ENCODE assay signal across 9 mouse cellular contexts in genomic region chr17:83645226-83645808, GRCm38 (mm10). TPM values are rescaled to one million over a fixed set of nuclear protein-coding genes. Genes with fewer than 3 reads are reported as not detected.
A peak's percentile ranks its signal among the peaks of the same experiment; 100 is the strongest.
DNase-seq lines count a peak whose midpoint lies in the region; ATAC-seq and TF ChIP-seq lines count a peak whose summit lies in the region.
"Had no signal": no experiment of that assay in that cellular context is flagged by ENCODE, and none has a peak within 500 bp of the region (broad histone marks: within the 10 kb centered on the region; RNA-seq: fewer than 3 reads in every experiment).

No protein-coding gene starts in this region.

- H3K4me3 ChIP-seq in midbrain, postnatal 0 days (ENCODE audit: low read depth, low read length) = no peak overlapping the region
- no peak overlapping the region for H3K4me3 ChIP-seq in midbrain, embryonic 11.5 days (ENCODE audit: low read depth, low read length)
- H3K4me3 ChIP-seq in liver, embryonic 14.5 days (ENCODE audit: insufficient read depth in 1 of 2, low read depth in 2 of 2, low read length in 2 of 2) = no peak overlapping the region; a peak in 1 of 4 replicates
- no peak overlapping the region for H3K4me3 ChIP-seq in spleen, adult 2 months (ENCODE audit: extremely low read depth, insufficient read depth, insufficient read length)
- H3K4me3 ChIP-seq: neural tube, embryonic 13.5 days had no signal

- peak; percentile 28 for TF ChIP-seq CTCF in midbrain, postnatal 0 days (IDR thresholded peaks at IDR 0.05)
- TF ChIP-seq CTCF in liver, embryonic 14.5 days (IDR thresholded peaks at IDR 0.05; ENCODE audit: low read depth) = peak; percentile 89
- TF ChIP-seq CTCF in spleen, adult 2 months (IDR thresholded peaks at IDR 0.05; ENCODE audit: extremely low read depth, insufficient read depth, insufficient read length, insufficient replicate concordance) = peak; percentile 52; the same call in 1 of the 2 replicates

- no peaks in the 10 kb centered on the region for H3K27me3 ChIP-seq in midbrain, postnatal 0 days (ENCODE audit: insufficient read depth, low read length)
- no peaks in the 10 kb centered on the region for H3K27me3 ChIP-seq in midbrain, embryonic 11.5 days (ENCODE audit: control insufficient read depth, insufficient read depth, low read length)
- H3K27me3 ChIP-seq in liver, embryonic 14.5 days (ENCODE audit: control insufficient read depth, insufficient read depth, low read length) = no peaks in the 10 kb centered on the region
- no peaks in the 10 kb centered on the region for H3K27me3 ChIP-seq in spleen, adult 2 months (ENCODE audit: control insufficient read depth, insufficient read depth, low read length)
- H3K27me3 ChIP-seq: neural tube, embryonic 13.5 days had no signal

- no peaks in the 10 kb centered on the region for H3K36me3 ChIP-seq in midbrain, postnatal 0 days (ENCODE audit: insufficient read depth, low read length)
- no peaks in the 10 kb centered on the region for H3K36me3 ChIP-seq in midbrain, embryonic 11.5 days (ENCODE audit: control insufficient read depth, insufficient read depth, low read length)
- H3K36me3 ChIP-seq in liver, embryonic 14.5 days (replicated peaks; ENCODE audit: control insufficient read depth, insufficient read depth, low read depth) = no peaks in the 10 kb centered on the region
- H3K36me3 ChIP-seq in spleen, adult 2 months (ENCODE audit: control insufficient read depth, insufficient read depth, low read length) = no peaks in the 10 kb centered on the region
- H3K36me3 ChIP-seq: neural tube, embryonic 13.5 days had no signal

- no peak overlapping the region for H3K4me2 ChIP-seq in midbrain, postnatal 0 days (ENCODE audit: low read depth, low read length, poor library complexity, severe bottlenecking)
- no peak overlapping the region for H3K4me2 ChIP-seq in midbrain, embryonic 11.5 days
- peak overlapping the region; percentile 51 for H3K4me2 ChIP-seq in liver, embryonic 14.5 days (ENCODE audit: low read depth)
- H3K4me2 ChIP-seq: neural tube, embryonic 13.5 days had no signal

- no peak overlapping the region for H3K27ac ChIP-seq in midbrain, postnatal 0 days (ENCODE audit: low read depth, low read length)
- H3K27ac ChIP-seq in midbrain, embryonic 11.5 days (ENCODE audit: low read depth, low read length) = no peak overlapping the region
- no peak overlapping the region; the same call in 1 of the 2 replicates for H3K27ac ChIP-seq in liver, embryonic 14.5 days
- peak overlapping the region; percentile 32; the same call in 1 of the 2 replicates for H3K27ac ChIP-seq in spleen, adult 2 months (ENCODE audit: insufficient read depth, low read length)
- H3K27ac ChIP-seq: neural tube, embryonic 13.5 days had no signal

- intact Hi-C loops in heart, postnatal 10 days (cut with DNase I) = no loop called here

- H3K9me3 ChIP-seq in midbrain, postnatal 0 days (ENCODE audit: low read length) = no peaks in the 10 kb centered on the region
- H3K9me3 ChIP-seq in midbrain, embryonic 11.5 days (ENCODE audit: control insufficient read depth, low read length) = no peaks in the 10 kb centered on the region
- no peaks in the 10 kb centered on the region for H3K9me3 ChIP-seq in liver, embryonic 14.5 days (ENCODE audit: control insufficient read depth, low read length)
- H3K9me3 ChIP-seq: neural tube, embryonic 13.5 days had no signal

- no peaks in the 10 kb centered on the region for H3K4me1 ChIP-seq in midbrain, postnatal 0 days (ENCODE audit: insufficient read depth, low read length)
- no peaks in the 10 kb centered on the region for H3K4me1 ChIP-seq in midbrain, embryonic 11.5 days (ENCODE audit: control insufficient read depth, insufficient read depth, low read length)
- H3K4me1 ChIP-seq in liver, embryonic 14.5 days (replicated peaks; ENCODE audit: control insufficient read depth in 2 of 2, insufficient read depth in 2 of 2, low read length in 1 of 2) = peaks cover 22 to 32% of the 10 kb centered on the region in 2 experiments
- peaks cover 7% of the 10 kb centered on the region; the same call in 1 of the 2 replicates for H3K4me1 ChIP-seq in spleen, adult 2 months (ENCODE audit: control insufficient read depth, insufficient read depth, insufficient read length)
- H3K4me1 ChIP-seq: neural tube, embryonic 13.5 days had no signal

- 64% methylated on average over 8 of the region's 9 CpGs for WGBS in midbrain, postnatal 0 days
- 63% methylated on average over 8 of the region's 9 CpGs for WGBS in midbrain, embryonic 11.5 days
- 18% methylated on average over 9 of the region's 9 CpGs for WGBS in liver, embryonic 14.5 days (ENCODE audit: insufficient replicate concordance)
- WGBS in spleen, adult 2 months = 29% methylated on average over 9 of the region's 9 CpGs

- TF ChIP-seq EP300 in liver, embryonic 14.5 days (IDR thresholded peaks at IDR 0.05; ENCODE audit: low read depth) = no peak

- DNase-seq in midbrain, postnatal 0 days (ENCODE audit: low spot score) = no peak
- DNase-seq in midbrain, embryonic 11.5 days (ENCODE audit: low spot score, missing footprints) = no peak
- DNase-seq in adrenal gland, postnatal 25 days = peak; percentile 63
- peak; percentile 55 to 58 for DNase-seq in heart, postnatal 10 days
- peak; percentile 49 to 60 (median 59) for DNase-seq in liver, embryonic 14.5 days (ENCODE audit: low read depth in 3 of 3, low spot score in 3 of 3)
- DNase-seq in spleen, adult 2 months (ENCODE audit: low read depth in 1 of 2, low spot score in 2 of 2) = peak; percentile 29 to 59
- no peak for DNase-seq in frontal cortex, postnatal 10 days (ENCODE audit: low spot score in 2 of 2)
- DNase-seq in cerebellum, adult 11 months = no peak

- ATAC-seq in midbrain, postnatal 0 days (ENCODE audit: low FRiP score) = no peak
- ATAC-seq in midbrain, embryonic 11.5 days (ENCODE audit: low FRiP score) = no peak
- peak; percentile 77 for ATAC-seq in liver, embryonic 14.5 days (ENCODE audit: insufficient read depth)

- H3K9ac ChIP-seq in midbrain, postnatal 0 days (replicated peaks; ENCODE audit: low read length, poor library complexity, severe bottlenecking) = no peak overlapping the region
- no peak overlapping the region for H3K9ac ChIP-seq in midbrain, embryonic 11.5 days (ENCODE audit: low read length)
- H3K9ac ChIP-seq in liver, embryonic 14.5 days (replicated peaks) = peak overlapping the region; percentile 14; the same call in 1 of the 2 replicates
- H3K9ac ChIP-seq: neural tube, embryonic 13.5 days had no signal

- TF ChIP-seq POLR2A in spleen, adult 2 months (IDR thresholded peaks at IDR 0.05; ENCODE audit: low read depth, low read length) = no peak

RNA-seq across cellular contexts. Expression of gene Kcng3, which starts 13.6 kb away (rescaled TPM):
- total RNA-seq in midbrain, postnatal 0 days (2014; rRNA removed) = 2.3 and 4.0 TPM in 2 replicates
- 0.05 and 0.09 TPM in 2 replicates for polyA plus RNA-seq in midbrain, postnatal 0 days (2015; fragmentation: Nextera tagmentation; extraction: Ambion mirVana)
- polyA plus RNA-seq in midbrain, embryonic 11.5 days (2014; fragmentation: Nextera tagmentation; extraction: Ambion mirVana) = not detected in 2 replicates
- 16.9 and 18.5 TPM in 2 replicates for total RNA-seq in adrenal gland, postnatal 25 days (2021)
- total RNA-seq in heart, postnatal 10 days (2021) = not detected
- polyA plus RNA-seq in liver, embryonic 14.5 days (2012; rRNA removed) = 0.07 and 0.09 TPM in 2 replicates
- not detected in 2 replicates for polyA plus RNA-seq in liver, embryonic 14.5 days (2014; fragmentation: Nextera tagmentation; extraction: Ambion mirVana)
- 0.51 and 0.79 TPM in 2 replicates for polyA plus RNA-seq in spleen, adult 2 months (2012; rRNA removed)
- polyA plus RNA-seq: neural tube, embryonic 13.5 days had no signal

Comparison
In these comparisons a context has a peak if more than half of its experiments do, and no peak if none do; other contexts are left out.
1. DNase-seq: peak in adrenal gland, postnatal 25 days (single experiment), heart, postnatal 10 days (2 of 2), liver, embryonic 14.5 days (3 of 3) and spleen, adult 2 months (2 of 2); none in midbrain, postnatal 0 days (single experiment), midbrain, embryonic 11.5 days (single experiment), frontal cortex, postnatal 10 days (0 of 2) and cerebellum, adult 11 months (single experiment).
2. CTCF ChIP-seq: peak in every context shown above with its lines; median percentile 89 in liver, embryonic 14.5 days; 52 in spleen, adult 2 months; 28 in midbrain, postnatal 0 days.